Mouse (Mus musculus) limb, embryonic 15.5 days (tissue): ENCODE measurements around the gene Atp4a. TPM values are rescaled to one million over a fixed set of nuclear protein-coding genes. Genes with fewer than 3 reads are reported as not detected.
A peak's percentile ranks its signal among the peaks of the same experiment; 100 is the strongest.
"Not testable (repeated sequence)": the region's sequence is repeated elsewhere in the genome, so short reads cannot be mapped to it uniquely, and the experiment has no call there.

ENCODE experiments used
- ATAC-seq: fragments of 200-750 bp; cut with Nextera tagmentation; 2 replicates; pipeline ENCODE4 v1.8.0; 2017; ENCODE audit warnings: low read depth, moderate TSS enrichment; ENCODE audit not compliant: insufficient number of reproducible peaks, low FRiP score, low TSS enrichment
- H3K27ac ChIP-seq: fragments of 300-500 bp; sonication (generic); 2 replicates; pipeline ENCODE4 v1.5.1; 2015; ENCODE audit warnings: moderate library complexity, mild to moderate bottlenecking, inconsistent platforms
- H3K27me3 ChIP-seq: fragments of 300-500 bp; sonication (generic); 2 replicates; pipeline ENCODE4 v1.6.1; 2015; ENCODE audit warnings: inconsistent platforms
- H3K36me3 ChIP-seq: fragments of 300-500 bp; sonication (generic); 2 replicates; pipeline ENCODE4 v1.6.1; 2015; ENCODE audit warnings: inconsistent platforms
- H3K4me1 ChIP-seq: fragments of 300-500 bp; sonication (generic); 2 replicates; pipeline ENCODE4 v1.6.1; 2015; ENCODE audit warnings: inconsistent platforms
- H3K4me2 ChIP-seq: fragments of 300-500 bp; sonication (generic); 2 replicates; pipeline ENCODE4 v1.6.1; 2015; ENCODE audit warnings: mild to moderate bottlenecking, inconsistent platforms
- H3K4me3 ChIP-seq: fragments of 300-500 bp; sonication (generic); 2 replicates; pipeline ENCODE4 v1.5.1; 2015; ENCODE audit warnings: mild to moderate bottlenecking, inconsistent platforms
- H3K9ac ChIP-seq: fragments of 300-500 bp; sonication (generic); 2 replicates; pipeline ENCODE4 v1.6.1; 2015; ENCODE audit warnings: inconsistent platforms
- H3K9me3 ChIP-seq: fragments of 300-500 bp; sonication (generic); 2 replicates; pipeline ENCODE4 v1.6.1; 2016; ENCODE audit warnings: inconsistent platforms
- WGBS: fragments of 180-500 bp; shearing (Covaris S2); methylation state at CpG from one replicate; pipeline ENCODE4 v1.1.7; 2015; 5-methylcytosine and 5-hydroxymethylcytosine counted together
- polyA plus RNA-seq: library from polyadenylated mRNA; unstranded; fragments of >200 nt; fragmentation: Nextera tagmentation; extraction: Ambion mirVana; gene quantifications from 2 replicates; pipeline ENCODE4 v1.2.1, GENCODE M21; 2015

Gene Atp4a
- polyA plus RNA-seq, 1 experiment from 2014 or later, result 0.99 TPM

DNA sequence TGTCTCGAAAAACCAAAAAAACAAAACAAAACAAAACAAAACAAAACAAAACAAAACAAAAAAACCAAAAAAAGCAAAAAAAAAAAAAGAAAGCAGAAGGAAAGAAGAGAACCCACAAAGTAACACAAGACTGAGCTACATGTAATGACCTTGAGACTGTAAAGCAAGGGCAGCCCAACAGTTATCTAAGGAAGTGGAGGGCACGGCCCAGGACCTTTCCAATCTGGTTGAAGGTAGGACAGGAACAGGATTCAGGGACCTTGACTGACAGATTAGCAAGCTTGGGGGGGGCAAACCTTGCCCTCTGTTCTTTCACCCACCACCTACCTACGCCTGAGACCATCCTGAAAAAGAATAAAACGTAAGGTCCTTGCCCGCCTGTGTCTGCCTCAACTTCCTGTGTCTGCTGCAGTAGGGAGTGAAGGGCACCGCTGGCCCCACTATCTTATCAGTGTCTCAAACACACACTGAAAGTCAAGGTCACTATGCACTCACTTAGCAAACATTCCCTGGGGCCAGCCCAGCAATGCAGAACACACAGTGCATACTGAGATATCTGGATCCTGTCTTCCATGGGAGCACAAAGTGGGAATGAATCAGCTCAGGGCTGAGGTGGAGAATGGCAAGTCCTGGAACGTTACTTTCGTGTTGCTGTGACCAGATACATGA, 5.7 kb upstream of the Atp4a start:
- WGBS, result 71% methylated on average over 8 of the region's 8 CpGs
- no peak for ATAC-seq
- H3K4me1 ChIP-seq, result no peaks in the 10 kb centered on the region
- H3K36me3 ChIP-seq, result no peaks in the 10 kb centered on the region
- H3K9ac ChIP-seq, result no peak overlapping the region
- no peaks in the 10 kb centered on the region for H3K9me3 ChIP-seq
- no peak overlapping the region for H3K4me2 ChIP-seq
- no peak overlapping the region for H3K27ac ChIP-seq
- 0 out of 2 replicates have a peak, but pooled peaks cover 3% of the 10 kb centered on the region for H3K27me3 ChIP-seq
- no peak overlapping the region for H3K4me3 ChIP-seq

DNA sequence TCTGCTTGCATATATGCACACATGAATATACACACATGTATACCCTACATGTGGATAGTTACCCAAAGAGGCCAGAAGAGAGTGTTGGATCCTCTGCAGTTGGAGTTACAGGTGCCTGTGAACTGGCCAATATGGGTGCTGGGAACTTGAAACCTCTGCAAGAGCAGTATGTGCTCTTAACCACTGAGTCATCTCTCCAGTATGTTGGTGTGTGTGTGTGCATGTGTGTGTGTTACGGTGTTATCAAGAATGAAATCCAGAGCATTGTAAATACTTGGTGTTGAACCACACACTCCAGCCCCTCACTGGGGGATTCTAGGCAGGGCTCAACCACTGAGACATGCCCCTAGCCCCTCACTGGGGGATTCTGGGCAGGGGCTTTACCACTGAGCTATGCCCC, 4.6 kb upstream of the Atp4a start:
- Histone ChIP-seq H3K4me1 (no peaks in the 10 kb centered on the region), H3K4me3 (no peak overlapping the region), H3K9me3 (no peaks in the 10 kb centered on the region), H3K9ac (no peak overlapping the region), H3K27ac (no peak overlapping the region), H3K27me3 (0 out of 2 replicates have a peak, but pooled peaks cover 3% of the 10 kb centered on the region), H3K36me3 (no peaks in the 10 kb centered on the region), H3K4me2 (no peak overlapping the region)
- 87% methylated on average over 1 of the region's 1 CpGs for WGBS
- ATAC-seq, result no peak

DNA sequence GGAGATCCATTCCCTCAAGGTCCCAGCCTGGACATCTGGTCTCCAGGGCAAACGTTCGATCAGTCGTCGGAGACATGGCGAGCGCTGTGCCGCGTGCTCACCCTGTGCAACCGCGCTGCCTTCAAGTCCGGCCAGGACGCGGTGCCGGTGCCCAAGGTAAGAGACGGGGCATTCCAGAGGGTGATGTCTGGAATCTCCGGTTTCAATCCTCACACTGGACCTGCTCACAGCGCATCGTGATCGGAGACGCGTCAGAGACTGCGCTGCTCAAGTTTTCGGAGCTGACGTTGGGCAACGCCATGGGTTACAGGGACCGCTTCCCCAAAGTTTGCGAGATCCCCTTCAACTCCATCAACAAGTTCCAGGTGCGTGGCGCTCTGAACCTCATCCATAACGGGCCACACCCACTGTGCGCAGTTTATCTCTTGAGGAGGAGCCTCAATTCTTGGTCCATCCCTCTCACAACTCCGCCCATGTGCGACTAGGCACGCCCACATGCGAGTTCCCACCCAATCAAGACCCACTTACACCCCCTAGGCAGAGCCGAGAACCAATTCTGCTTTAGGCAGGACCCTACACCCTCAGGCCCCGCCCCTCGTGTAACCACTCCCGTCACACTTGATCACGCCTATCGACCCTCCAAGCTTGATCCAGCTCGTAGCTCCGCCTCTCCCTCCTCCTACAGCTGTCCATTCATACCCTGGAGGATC, 5.2 kb downstream of the Atp4a start:
- 2% methylated on average over 43 of the region's 43 CpGs for WGBS
- H3K4me2 ChIP-seq, result peak overlapping the region; percentile 60
- H3K36me3 ChIP-seq, result no peaks in the 10 kb centered on the region
- H3K4me3 ChIP-seq, result peak overlapping the region; percentile 35
- H3K27ac ChIP-seq, result no peak overlapping the region
- H3K27me3 ChIP-seq, result peaks cover 38% of the 10 kb centered on the region
- no peaks in the 10 kb centered on the region for H3K9me3 ChIP-seq
- peaks cover 12% of the 10 kb centered on the region for H3K4me1 ChIP-seq
- peak; percentile 79 for ATAC-seq
- H3K9ac ChIP-seq, result no peak overlapping the region

DNA sequence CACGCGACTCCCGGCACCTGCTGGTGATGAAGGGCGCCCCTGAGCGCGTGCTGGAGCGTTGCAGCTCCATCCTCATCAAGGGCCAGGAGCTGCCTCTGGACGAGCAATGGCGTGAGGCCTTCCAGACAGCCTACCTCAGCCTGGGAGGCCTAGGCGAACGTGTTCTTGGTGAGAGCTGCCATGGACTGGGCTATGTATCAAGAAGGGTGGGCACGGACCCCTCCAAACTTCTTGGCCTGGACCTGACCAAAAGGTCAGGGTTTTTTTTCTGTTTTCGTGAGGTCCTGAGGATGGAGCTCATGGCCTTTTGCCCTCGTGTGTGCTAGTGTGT, 5.7 kb downstream of the Atp4a start:
- Histone ChIP-seq H3K36me3 (no peaks in the 10 kb centered on the region), H3K4me1 (peaks cover 12% of the 10 kb centered on the region), H3K27me3 (peaks cover 38% of the 10 kb centered on the region), H3K27ac (no peak overlapping the region), H3K4me3 (peak overlapping the region; percentile 35), H3K4me2 (peak overlapping the region; percentile 60), H3K9me3 (no peaks in the 10 kb centered on the region), H3K9ac (no peak overlapping the region)
- 11% methylated on average over 14 of the region's 14 CpGs for WGBS
- ATAC-seq, result no peak; the same call in 1 of the 2 replicates

DNA sequence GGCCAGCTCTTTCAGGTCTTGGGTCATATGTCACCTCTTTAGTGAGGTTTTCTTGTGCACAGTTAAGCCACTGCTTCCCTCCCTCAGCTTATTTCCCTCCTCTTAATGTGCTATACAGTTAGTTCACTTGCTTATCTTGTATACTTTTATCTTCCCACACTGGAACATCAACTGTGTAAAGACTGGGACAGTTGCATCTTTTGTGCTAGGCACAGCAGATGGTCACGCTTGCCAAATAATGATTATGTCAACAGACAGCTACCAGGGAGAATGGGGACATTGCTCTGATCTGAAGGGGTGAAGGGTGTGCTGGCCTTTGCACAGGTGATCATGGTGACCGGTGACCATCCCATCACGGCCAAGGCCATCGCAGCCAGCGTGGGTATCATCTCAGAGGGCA, 7.7 kb downstream of the Atp4a start:
- Histone ChIP-seq H3K9ac (no peak overlapping the region), H3K9me3 (no peaks in the 10 kb centered on the region), H3K27me3 (peaks cover 38% of the 10 kb centered on the region), H3K4me3 (no peak overlapping the region), H3K27ac (no peak overlapping the region), H3K4me1 (peaks cover 12% of the 10 kb centered on the region), H3K4me2 (no peak overlapping the region), H3K36me3 (no peaks in the 10 kb centered on the region)
- ATAC-seq, result no peak
- WGBS, result 90% methylated on average over 5 of the region's 5 CpGs

- Histone ChIP-seq H3K4me3 (no peak overlapping the region), H3K4me1 (peaks cover 12% of the 10 kb centered on the region), H3K36me3 (peaks cover 6% of the 10 kb centered on the region; the same call in 1 of the 2 replicates), H3K27me3 (peaks cover 22% of the 10 kb centered on the region), H3K27ac (no peak overlapping the region), H3K9me3 (no peaks in the 10 kb centered on the region), H3K9ac (no peak overlapping the region), H3K4me2 (no peak overlapping the region)
- 75% methylated on average over 7 of the region's 7 CpGs for WGBS
- ATAC-seq, result no peak
Observed at GRCm38 (mm10) chr7:30721286-30721685, 9.3 kb downstream of the Atp4a start.

GRCm38 (mm10) chr7:30723274-30723953, 11.4 kb downstream of the Atp4a start:
- Histone ChIP-seq H3K4me1 (peaks cover 7% of the 10 kb centered on the region), H3K4me2 (no peak overlapping the region), H3K9me3 (no peaks in the 10 kb centered on the region), H3K27ac (no peak overlapping the region), H3K27me3 (peaks cover 5% of the 10 kb centered on the region; the same call in 1 of the 2 replicates), H3K9ac (no peak overlapping the region), H3K4me3 (no peak overlapping the region), H3K36me3 (peaks cover 20% of the 10 kb centered on the region)
- ATAC-seq, result no peak
- WGBS, result 55% methylated on average over 6 of the region's 6 CpGs

DNA sequence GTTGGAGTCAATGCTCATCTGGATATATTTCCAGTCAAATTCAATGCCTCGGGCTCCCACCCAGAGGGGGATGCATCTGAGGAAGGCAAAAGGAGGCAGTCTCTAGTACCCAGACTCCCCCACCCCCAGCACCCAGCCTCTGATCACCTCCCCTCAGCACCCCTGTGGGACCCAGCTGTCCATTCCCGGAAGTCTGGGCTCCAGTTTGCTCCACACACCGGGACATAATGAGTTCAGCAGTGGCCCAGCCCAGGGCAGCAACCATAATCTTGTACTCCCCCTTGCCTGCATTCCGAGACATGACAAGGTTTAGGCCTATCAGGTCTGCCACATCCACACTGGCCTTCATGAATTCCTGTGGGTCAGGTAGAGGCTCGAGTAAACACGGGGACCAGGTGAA, 16.2 kb downstream of the Atp4a start:
- no peak for ATAC-seq
- Histone ChIP-seq H3K27me3 (no peaks in the 10 kb centered on the region), H3K36me3 (peaks cover 32% of the 10 kb centered on the region), H3K4me3 (peak overlapping the region; percentile 69), H3K4me2 (peak overlapping the region; percentile 71), H3K9ac (peak overlapping the region; percentile 82), H3K27ac (no peak overlapping the region), H3K9me3 (no peaks in the 10 kb centered on the region), H3K4me1 (peaks cover 19% of the 10 kb centered on the region)
- WGBS, result 70% methylated on average over 6 of the region's 6 CpGs

GRCm38 (mm10) chr7:30728739-30729395, 16.9 kb downstream of the Atp4a start:
- peak overlapping the region; percentile 89; the same call in 1 of the 2 replicates for H3K27ac ChIP-seq
- peak overlapping the region; percentile 82 for H3K9ac ChIP-seq
- 7% methylated on average over 26 of the region's 26 CpGs for WGBS
- peak overlapping the region; percentile 71 for H3K4me2 ChIP-seq
- no peaks in the 10 kb centered on the region for H3K27me3 ChIP-seq
- H3K9me3 ChIP-seq, result no peaks in the 10 kb centered on the region
- peaks cover 19% of the 10 kb centered on the region for H3K4me1 ChIP-seq
- peak overlapping the region; percentile 69 for H3K4me3 ChIP-seq
- peaks cover 38% of the 10 kb centered on the region for H3K36me3 ChIP-seq
- no peak for ATAC-seq

DNA sequence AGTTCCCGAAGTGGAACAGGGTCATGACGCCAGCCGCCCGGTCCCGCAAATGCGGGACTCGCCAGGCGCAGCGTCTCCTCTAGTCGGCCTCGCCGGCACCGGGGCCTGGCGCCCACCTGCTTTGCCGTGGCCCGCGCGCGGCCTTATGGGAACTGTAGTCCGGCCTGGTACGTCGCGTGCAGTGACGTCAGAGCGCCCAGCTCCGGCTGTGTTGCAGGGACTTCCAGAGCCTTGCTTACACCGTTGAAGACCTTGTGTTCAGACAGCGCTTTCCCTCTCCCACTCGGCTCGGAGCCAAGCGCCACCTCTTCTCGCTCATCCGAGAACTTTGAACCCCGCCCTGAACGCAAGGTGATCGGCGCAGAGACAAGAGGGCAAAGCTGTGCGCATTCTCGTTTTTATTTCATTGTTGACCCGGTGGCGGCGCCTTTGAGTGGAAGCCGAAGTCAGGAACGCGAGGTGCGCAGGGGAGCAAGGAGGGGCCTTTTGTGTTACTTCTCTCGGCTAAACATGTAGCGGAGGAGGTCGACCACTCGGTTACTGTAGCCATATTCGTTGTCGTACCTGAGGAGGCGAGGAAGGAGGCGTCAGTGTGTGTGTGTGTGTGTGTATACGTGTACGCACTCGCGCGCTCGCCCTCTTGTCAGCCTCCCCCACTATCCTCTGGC, 17.5 kb downstream of the Atp4a start, which contains the start of gene Tmem147:
Gene Tmem147 (minus strand): TSS at position 145 of the 668 bp plus-strand sequence.
- no peaks in the 10 kb centered on the region for H3K9me3 ChIP-seq
- peak within 1 kb of the TSS; percentile 69 for H3K4me3 ChIP-seq
- peaks cover 19% of the 10 kb centered on the region for H3K4me1 ChIP-seq
- H3K27me3 ChIP-seq, result no peaks in the 10 kb centered on the region
- peak within 1 kb of the TSS; percentile 82 for H3K9ac ChIP-seq
- peaks cover 43% of the 10 kb centered on the region for H3K36me3 ChIP-seq
- under 1% methylated on average over 60 of the region's 60 CpGs for WGBS
- H3K27ac ChIP-seq, result peak within 1 kb of the TSS; percentile 89
- peak; percentile 96 for ATAC-seq
- H3K4me2 ChIP-seq, result peak within 1 kb of the TSS; percentile 71

GRCm38 (mm10) chr7:30730064-30730722, 18.2 kb downstream of the Atp4a start:
- H3K9ac ChIP-seq, result peak overlapping the region; percentile 50; the same call in 1 of the 2 replicates
- H3K4me1 ChIP-seq, result peaks cover 19% of the 10 kb centered on the region

More at GRCm38 (mm10) chr7:30730064-30730722, 18.2 kb downstream of the Atp4a start:
- Histone ChIP-seq H3K4me3 (peak overlapping the region; percentile 69), H3K4me2 (peak overlapping the region; percentile 71), H3K36me3 (peaks cover 49% of the 10 kb centered on the region), H3K27ac (peak overlapping the region; percentile 89)
- WGBS, result 30% methylated on average over 11 of the region's 22 CpGs
- ATAC-seq, H3K27me3 ChIP-seq, H3K9me3 ChIP-seq: not testable (repeated sequence)
